Mouse (Mus musculus): ENCODE results near the gene Zmpste24. TPM values are rescaled to one million over a fixed set of nuclear protein-coding genes. Genes with fewer than 3 reads are reported as not detected.

Zmpste24 gene
- polyA plus RNA-seq, 1 experiment from 2014 or later: 16.5 TPM

GRCm38 (mm10) chr4:121056342-121056741, 41.7 kb downstream of the Zmpste24 start:
- Histone ChIP-seq H3K4me2 (ENCODE audit: low read depth, low read length) (no peak overlapping the region), H3K27me3 (ENCODE audit: insufficient read depth, low read length) (peaks cover 19% of the 10 kb centered on the region), H3K9me3 (ENCODE audit: low read length) (no peaks in the 10 kb centered on the region), H3K9ac (replicated peaks) (no peak overlapping the region), H3K36me3 (replicated peaks; ENCODE audit: insufficient read depth, low read length) (peaks cover 9% of the 10 kb centered on the region; the same call in 1 of the 2 replicates), H3K4me1 (ENCODE audit: insufficient read depth) (no peaks in the 10 kb centered on the region), H3K4me3 (ENCODE audit: low read depth, low read length) (no peak overlapping the region), H3K27ac (ENCODE audit: low read depth) (no peak overlapping the region)
- ATAC-seq (no peak), DNase-seq (no peak)
- 39% methylated on average over 3 of the region's 3 CpGs for WGBS (ENCODE audit: insufficient replicate concordance)
- no peak for TF ChIP-seq EP300 (IDR thresholded peaks at IDR 0.05; ENCODE audit: low read depth)
- peak; percentile 57 for TF ChIP-seq CTCF (IDR thresholded peaks at IDR 0.05; ENCODE audit: low read depth)

- H3K27ac ChIP-seq (ENCODE audit: low read depth): no peak overlapping the region
- 16% methylated on average over 35 of the region's 35 CpGs for WGBS (ENCODE audit: insufficient replicate concordance)
- DNase-seq (no peak), ATAC-seq (no peak)
- no peaks in the 10 kb centered on the region for H3K4me1 ChIP-seq (ENCODE audit: insufficient read depth)
- H3K4me3 ChIP-seq (ENCODE audit: low read depth, low read length): no peak overlapping the region
- TF ChIP-seq EP300 (IDR thresholded peaks at IDR 0.05; ENCODE audit: low read depth): no peak
- TF ChIP-seq CTCF (IDR thresholded peaks at IDR 0.05; ENCODE audit: low read depth): no peak
- no peaks in the 10 kb centered on the region for H3K9me3 ChIP-seq (ENCODE audit: low read length)
- H3K4me2 ChIP-seq (ENCODE audit: low read depth, low read length): no peak overlapping the region
- H3K9ac ChIP-seq (replicated peaks): no peak overlapping the region
- H3K36me3 ChIP-seq (replicated peaks; ENCODE audit: insufficient read depth, low read length): no peaks in the 10 kb centered on the region
- peaks cover 19% of the 10 kb centered on the region for H3K27me3 ChIP-seq (ENCODE audit: insufficient read depth, low read length)
Measured at GRCm38 (mm10) chr4:121052454-121053323, 45.4 kb downstream of the Zmpste24 start.

- TF ChIP-seq EP300 (IDR thresholded peaks at IDR 0.05; ENCODE audit: low read depth): no peak
- 0 out of 2 replicates have a peak, but pooled peaks have one; percentile 16 for TF ChIP-seq CTCF (IDR thresholded peaks at IDR 0.05; ENCODE audit: low read depth)
- H3K4me1 ChIP-seq (ENCODE audit: insufficient read depth): no peaks in the 10 kb centered on the region
- H3K9me3 ChIP-seq (ENCODE audit: low read length): no peaks in the 10 kb centered on the region
- H3K36me3 ChIP-seq (replicated peaks; ENCODE audit: insufficient read depth, low read length): no peaks in the 10 kb centered on the region
- H3K27me3 ChIP-seq (ENCODE audit: insufficient read depth, low read length): peaks cover 19% of the 10 kb centered on the region
- no peak overlapping the region for H3K4me3 ChIP-seq (ENCODE audit: low read depth, low read length)
- 37% methylated on average over 4 of the region's 4 CpGs for WGBS (ENCODE audit: insufficient replicate concordance)
- H3K27ac ChIP-seq (ENCODE audit: low read depth): no peak overlapping the region
- H3K9ac ChIP-seq (replicated peaks): no peak overlapping the region
- ATAC-seq: no peak
- no peak overlapping the region for H3K4me2 ChIP-seq (ENCODE audit: low read depth, low read length)
- DNase-seq: no peak
Measured at GRCm38 (mm10) chr4:121051863-121052262, 46.2 kb downstream of the Zmpste24 start.

- DNase-seq (no peak), ATAC-seq (no peak)
- peaks cover 25% of the 10 kb centered on the region for H3K27me3 ChIP-seq (ENCODE audit: insufficient read depth, low read length)
- 67% methylated on average over 3 of the region's 3 CpGs for WGBS (ENCODE audit: insufficient replicate concordance)
- H3K4me2 ChIP-seq (ENCODE audit: low read depth, low read length): no peak overlapping the region
- H3K4me1 ChIP-seq (ENCODE audit: insufficient read depth): peaks cover 9% of the 10 kb centered on the region
- no peak overlapping the region for H3K9ac ChIP-seq (replicated peaks)
- no peak for TF ChIP-seq EP300 (IDR thresholded peaks at IDR 0.05; ENCODE audit: low read depth)
- TF ChIP-seq CTCF (IDR thresholded peaks at IDR 0.05; ENCODE audit: low read depth): no peak
- H3K27ac ChIP-seq (ENCODE audit: low read depth): no peak overlapping the region
- no peak overlapping the region for H3K4me3 ChIP-seq (ENCODE audit: low read depth, low read length)
- H3K9me3 ChIP-seq (ENCODE audit: low read length): no peaks in the 10 kb centered on the region
- no peaks in the 10 kb centered on the region for H3K36me3 ChIP-seq (replicated peaks; ENCODE audit: insufficient read depth, low read length)
Measured at GRCm38 (mm10) chr4:121042946-121043345, 55.1 kb downstream of the Zmpste24 start.

GRCm38 (mm10) chr4:121042472-121042871, 55.6 kb downstream of the Zmpste24 start:
- TF ChIP-seq EP300 (IDR thresholded peaks at IDR 0.05; ENCODE audit: low read depth) (no peak), CTCF (IDR thresholded peaks at IDR 0.05; ENCODE audit: low read depth) (no peak)
- Histone ChIP-seq H3K9me3 (ENCODE audit: low read length) (no peaks in the 10 kb centered on the region), H3K4me3 (ENCODE audit: low read depth, low read length) (no peak overlapping the region), H3K36me3 (replicated peaks; ENCODE audit: insufficient read depth, low read length) (no peaks in the 10 kb centered on the region), H3K27me3 (ENCODE audit: insufficient read depth, low read length) (peaks cover 27% of the 10 kb centered on the region), H3K4me2 (ENCODE audit: low read depth, low read length) (no peak overlapping the region), H3K4me1 (ENCODE audit: insufficient read depth) (peaks cover 9% of the 10 kb centered on the region), H3K9ac (replicated peaks) (no peak overlapping the region), H3K27ac (ENCODE audit: low read depth) (no peak overlapping the region)
- ATAC-seq (no peak), DNase-seq (no peak)
- 74% methylated on average over 5 of the region's 5 CpGs for WGBS (ENCODE audit: insufficient replicate concordance)

- DNase-seq (peak; percentile 73), ATAC-seq (peak; percentile 61; the same call in 1 of the 2 replicates)
- TF ChIP-seq CTCF (IDR thresholded peaks at IDR 0.05; ENCODE audit: low read depth): peak; percentile 78
- no peak for TF ChIP-seq EP300 (IDR thresholded peaks at IDR 0.05; ENCODE audit: low read depth)
- Histone ChIP-seq H3K4me2 (ENCODE audit: low read depth, low read length) (no peak overlapping the region), H3K9me3 (ENCODE audit: low read length) (no peaks in the 10 kb centered on the region), H3K9ac (replicated peaks) (no peak overlapping the region), H3K36me3 (replicated peaks; ENCODE audit: insufficient read depth, low read length) (no peaks in the 10 kb centered on the region), H3K4me3 (ENCODE audit: low read depth, low read length) (no peak overlapping the region), H3K27ac (ENCODE audit: low read depth) (no peak overlapping the region), H3K4me1 (ENCODE audit: insufficient read depth) (peaks cover 9% of the 10 kb centered on the region), H3K27me3 (ENCODE audit: insufficient read depth, low read length) (peaks cover 27% of the 10 kb centered on the region)
- WGBS (ENCODE audit: insufficient replicate concordance): 22% methylated on average over 18 of the region's 18 CpGs
Measured at GRCm38 (mm10) chr4:121040897-121041671, 57.0 kb downstream of the Zmpste24 start.

Data from liver, postnatal 0 days (tissue).